In genomic region chr11:57201245-57201976, GRCm38 (mm10) we compare ENCODE assay signal across 14 mouse cellular contexts.
DNase-seq lines count a peak whose midpoint lies in the region; ATAC-seq and TF ChIP-seq lines count a peak whose summit lies in the region.
"Had no signal": no experiment of that assay in that cellular context is flagged by ENCODE, and none has a peak within 500 bp of the region (broad histone marks: within the 10 kb centered on the region; RNA-seq: fewer than 3 reads in every experiment).

No protein-coding gene starts in this region.

- H3K4me2 ChIP-seq in embryonic facial prominence, embryonic 13.5 days: peak overlapping the region; percentile 9; the same call in 1 of the 2 replicates
- H3K4me2 ChIP-seq in lung, embryonic 14.5 days: peak overlapping the region; percentile 35; the same call in 1 of the 2 replicates
- H3K4me2 ChIP-seq: forebrain, embryonic 12.5 days; hindbrain, embryonic 12.5 days; limb, embryonic 15.5 days; midbrain, embryonic 11.5 days had no signal

- 0 out of 2 replicates have a peak, but pooled peaks cover 3% of the 10 kb centered on the region for H3K9me3 ChIP-seq in embryonic facial prominence, embryonic 13.5 days
- no peaks in the 10 kb centered on the region for H3K9me3 ChIP-seq in embryonic facial prominence, embryonic 10.5 days
- no peaks in the 10 kb centered on the region for H3K9me3 ChIP-seq in lung, embryonic 14.5 days (ENCODE audit: low read depth, low read length)
- H3K9me3 ChIP-seq: forebrain, embryonic 12.5 days; hindbrain, embryonic 12.5 days; limb, embryonic 15.5 days had no signal

- TF ChIP-seq CTCF in lung, embryonic 14.5 days (IDR thresholded peaks at IDR 0.05; ENCODE audit: low read depth): no peak
- TF ChIP-seq CTCF in lung, adult 2 months (IDR thresholded peaks at IDR 0.05; ENCODE audit: insufficient read depth, low read length): no peak

- TF ChIP-seq POLR2A in lung, adult 2 months (IDR thresholded peaks at IDR 0.05; ENCODE audit: borderline replicate concordance, extremely low read depth, low read depth, low read length): no peak

- no peaks in the 10 kb centered on the region for H3K27me3 ChIP-seq in embryonic facial prominence, embryonic 13.5 days
- H3K27me3 ChIP-seq in embryonic facial prominence, embryonic 10.5 days (replicated peaks; ENCODE audit: low read depth, poor library complexity, severe bottlenecking): no peaks in the 10 kb centered on the region
- no peaks in the 10 kb centered on the region for H3K27me3 ChIP-seq in lung, embryonic 14.5 days (ENCODE audit: insufficient read depth, low read length)
- H3K27me3 ChIP-seq: forebrain, embryonic 12.5 days; hindbrain, embryonic 12.5 days; limb, embryonic 15.5 days had no signal

- no peak for DNase-seq in embryonic facial prominence, embryonic 10.5 days (ENCODE audit: low spot score)
- peak; percentile 71 for DNase-seq in lung, embryonic 14.5 days
- DNase-seq in lung, adult 2 months: no peak
- DNase-seq in kidney, adult 18-20 months: peak; percentile 2
- peak; percentile 31 to 54 for DNase-seq in kidney, postnatal 4 days
- no peak for DNase-seq in urinary bladder, postnatal 36 days (ENCODE audit: low spot score in 2 of 2)
- no peak for DNase-seq in spleen, postnatal 14 days (ENCODE audit: low spot score in 2 of 2)
- DNase-seq: cerebellum, adult 8-10 months had no signal

- ATAC-seq in embryonic facial prominence, embryonic 13.5 days (ENCODE audit: insufficient number of reproducible peaks, insufficient read depth, low FRiP score, low TSS enrichment, low read depth): no peak
- peak; percentile 78 for ATAC-seq in lung, embryonic 14.5 days (ENCODE audit: insufficient read depth)

- 65% methylated on average over 10 of the region's 10 CpGs for WGBS in embryonic facial prominence, embryonic 13.5 days
- 81% methylated on average over 10 of the region's 10 CpGs for WGBS in embryonic facial prominence, embryonic 10.5 days
- 37% methylated on average over 10 of the region's 10 CpGs for whole genome bisulfite sequencing in lung, embryonic 14.5 days
- WGBS in lung, adult 2 months: 50% methylated on average over 10 of the region's 10 CpGs

- H3K4me1 ChIP-seq in embryonic facial prominence, embryonic 13.5 days: no peaks in the 10 kb centered on the region
- H3K4me1 ChIP-seq in embryonic facial prominence, embryonic 10.5 days: peaks cover 9% of the 10 kb centered on the region
- H3K4me1 ChIP-seq in lung, embryonic 14.5 days (ENCODE audit: insufficient read depth): peaks cover 6% of the 10 kb centered on the region; the same call in 1 of the 2 replicates
- no peaks in the 10 kb centered on the region for H3K4me1 ChIP-seq in lung, adult 2 months (ENCODE audit: control insufficient read depth, insufficient read depth, low read length)
- H3K4me1 ChIP-seq: hindbrain, embryonic 12.5 days; limb, embryonic 15.5 days had no signal

- no peaks in the 10 kb centered on the region for H3K36me3 ChIP-seq in embryonic facial prominence, embryonic 13.5 days
- H3K36me3 ChIP-seq in embryonic facial prominence, embryonic 10.5 days (replicated peaks): no peaks in the 10 kb centered on the region
- no peaks in the 10 kb centered on the region for H3K36me3 ChIP-seq in lung, embryonic 14.5 days (ENCODE audit: insufficient read depth)
- H3K36me3 ChIP-seq: forebrain, embryonic 12.5 days; G1E; hindbrain, embryonic 12.5 days; limb, embryonic 15.5 days had no signal

- H3K27ac ChIP-seq in embryonic facial prominence, embryonic 13.5 days: no peak overlapping the region
- no peak overlapping the region for H3K27ac ChIP-seq in embryonic facial prominence, embryonic 10.5 days (replicated peaks)
- H3K27ac ChIP-seq in lung, embryonic 14.5 days (ENCODE audit: low read depth): 0 out of 2 replicates have a peak overlapping the region, but pooled peaks have one; percentile 36
- H3K27ac ChIP-seq: forebrain, embryonic 12.5 days; hindbrain, embryonic 12.5 days; limb, embryonic 15.5 days had no signal

- no peak overlapping the region for H3K4me3 ChIP-seq in embryonic facial prominence, embryonic 13.5 days
- no peak overlapping the region for H3K4me3 ChIP-seq in embryonic facial prominence, embryonic 10.5 days
- no peak overlapping the region for H3K4me3 ChIP-seq in lung, embryonic 14.5 days (ENCODE audit: low read depth, low read length)
- H3K4me3 ChIP-seq in lung, adult 2 months (replicated peaks; ENCODE audit: extremely low read depth, low read depth, low read length): no peak overlapping the region
- H3K4me3 ChIP-seq: forebrain, embryonic 12.5 days; hindbrain, embryonic 12.5 days; limb, embryonic 15.5 days had no signal

- H3K9ac ChIP-seq in embryonic facial prominence, embryonic 13.5 days: no peak overlapping the region
- no peak overlapping the region for H3K9ac ChIP-seq in lung, embryonic 14.5 days
- H3K9ac ChIP-seq: forebrain, embryonic 12.5 days; hindbrain, embryonic 12.5 days; limb, embryonic 15.5 days had no signal

Comparison
In these comparisons a context has a peak if more than half of its experiments do, and no peak if none do; other contexts are left out.
1. DNase-seq: peak in lung, embryonic 14.5 days (single experiment), kidney, adult 18-20 months (single experiment) and kidney, postnatal 4 days (2 of 2); none in embryonic facial prominence, embryonic 10.5 days (single experiment), lung, adult 2 months (single experiment), urinary bladder, postnatal 36 days (0 of 2) and spleen, postnatal 14 days (0 of 2).